Mouse (Mus musculus) midbrain, embryonic 16.5 days (tissue): Measurements from ENCODE around the gene Gm21761. TPM values are rescaled to one million over a fixed set of nuclear protein-coding genes. Genes with fewer than 3 reads are reported as not detected.
"Not testable (repeated sequence)": the region's sequence is repeated elsewhere in the genome, so short reads cannot be mapped to it uniquely, and the experiment has no call there.

Source experiments
- ATAC-seq: fragments of 200-750 bp; cut with Nextera tagmentation; 2 replicates; pipeline ENCODE4 v1.8.0; 2017; ENCODE audit warnings: moderate TSS enrichment
- H3K27ac ChIP-seq: fragments of 300-500 bp; sonication (generic); 2 replicates; pipeline ENCODE4 v1.5.1; 2014; ENCODE audit warnings: mild to moderate bottlenecking, low read length, mixed read lengths
- H3K27me3 ChIP-seq: fragments of 300-500 bp; sonication (generic); 2 replicates; pipeline ENCODE4 v1.6.1; 2014; ENCODE audit warnings: low read depth, low read length, mixed read lengths; ENCODE audit not compliant: control insufficient read depth, insufficient read depth
- H3K36me3 ChIP-seq: fragments of 300-500 bp; sonication (generic); 2 replicates; pipeline ENCODE4 v1.6.1; 2014; ENCODE audit warnings: mild to moderate bottlenecking, low read length, moderate library complexity, mixed read lengths; ENCODE audit not compliant: control insufficient read depth, insufficient read depth
- H3K4me1 ChIP-seq: fragments of 300-500 bp; sonication (generic); 2 replicates; pipeline ENCODE4 v1.6.1; 2014; ENCODE audit warnings: mild to moderate bottlenecking, low read length, mixed read lengths; ENCODE audit not compliant: control insufficient read depth, insufficient read depth
- H3K4me2 ChIP-seq: fragments of 300-500 bp; sonication (generic); 2 replicates; pipeline ENCODE4 v1.6.1; 2014; ENCODE audit warnings: mild to moderate bottlenecking, low read length, mixed read lengths
- H3K4me3 ChIP-seq: fragments of 300-500 bp; sonication (generic); 2 replicates; pipeline ENCODE4 v1.5.1; 2014; ENCODE audit warnings: low read depth, mild to moderate bottlenecking, low read length, moderate library complexity, mixed read lengths
- H3K9ac ChIP-seq: fragments of 300-500 bp; sonication (generic); 2 replicates; pipeline ENCODE4 v1.6.1; 2014; ENCODE audit warnings: low read depth, low read length, mixed read lengths
- H3K9me3 ChIP-seq: fragments of 300-500 bp; sonication (generic); replicated peaks from 2 replicates; pipeline ENCODE4 v1.6.1; 2014; ENCODE audit warnings: mild to moderate bottlenecking, low read length, mixed read lengths; ENCODE audit not compliant: control insufficient read depth, poor library complexity, severe bottlenecking
- WGBS: fragments of 180-500 bp; shearing (Covaris S2); extraction: QIAGEN DNeasy Blood & Tissue Kit; methylation state at CpG from one replicate; pipeline ENCODE4 v1.1.7; 2014; 5-methylcytosine and 5-hydroxymethylcytosine counted together
- polyA plus RNA-seq: library from polyadenylated mRNA; unstranded; fragments of >200 nt; fragmentation: Nextera tagmentation; extraction: Ambion mirVana; gene quantifications from 2 replicates; pipeline ENCODE4 v1.2.1, GENCODE M21; 2015

Gene Gm21761
- polyA plus RNA-seq: not detected in 2 replicates

- not testable (repeated sequence) for H3K4me2 ChIP-seq, H3K27ac ChIP-seq, H3K36me3 ChIP-seq, H3K9me3 ChIP-seq, H3K4me1 ChIP-seq, H3K9ac ChIP-seq, ATAC-seq, H3K27me3 ChIP-seq, H3K4me3 ChIP-seq
- WGBS: no CpG with 5 or more reads among the region's 5 CpGs
Observed at GRCm38 (mm10) chr13:119929172-119929571, at the start of gene Gm21761. Gene Gm21761, minus strand, starts transcription at chr13:119929272.

GRCm38 (mm10) chr13:119969163-119969562, 40.1 kb upstream of the Gm21761 start:
- not testable (repeated sequence) for H3K27me3 ChIP-seq, H3K4me3 ChIP-seq, H3K4me2 ChIP-seq, H3K27ac ChIP-seq, H3K36me3 ChIP-seq, H3K9ac ChIP-seq, H3K9me3 ChIP-seq, H3K4me1 ChIP-seq
- no CpG with 5 or more reads among the region's 13 CpGs for WGBS
- ATAC-seq: 0 out of 2 replicates have a peak, but pooled peaks have one; percentile 23

GRCm38 (mm10) chr13:119968193-119968592, 39.1 kb upstream of the Gm21761 start:
- WGBS: no CpG with 5 or more reads among the region's 14 CpGs
- H3K36me3 ChIP-seq, H3K27ac ChIP-seq, H3K4me2 ChIP-seq, H3K9me3 ChIP-seq, H3K4me3 ChIP-seq, H3K27me3 ChIP-seq, H3K9ac ChIP-seq, H3K4me1 ChIP-seq: not testable (repeated sequence)
- ATAC-seq: peak; percentile 53

- H3K4me2 ChIP-seq, H3K36me3 ChIP-seq, H3K9ac ChIP-seq, H3K27ac ChIP-seq, H3K9me3 ChIP-seq, H3K4me1 ChIP-seq, H3K4me3 ChIP-seq, H3K27me3 ChIP-seq: not testable (repeated sequence)
- WGBS: under 1% methylated on average over 19 of the region's 22 CpGs
- 0 out of 2 replicates have a peak, but pooled peaks have one; percentile 36 for ATAC-seq
Observed at GRCm38 (mm10) chr13:119965968-119966367, 36.9 kb upstream of the Gm21761 start.

- H3K27ac ChIP-seq, H3K9ac ChIP-seq, H3K27me3 ChIP-seq, H3K4me2 ChIP-seq, H3K4me3 ChIP-seq, H3K9me3 ChIP-seq, H3K36me3 ChIP-seq, H3K4me1 ChIP-seq: not testable (repeated sequence)
- under 1% methylated on average over 11 of the region's 34 CpGs for WGBS
- ATAC-seq: 0 out of 2 replicates have a peak, but pooled peaks have one; percentile 23
Observed at GRCm38 (mm10) chr13:119965302-119965952, 36.4 kb upstream of the Gm21761 start.

- not testable (repeated sequence) for H3K36me3 ChIP-seq, ATAC-seq, H3K4me3 ChIP-seq, H3K9ac ChIP-seq, H3K27me3 ChIP-seq, H3K27ac ChIP-seq, H3K4me2 ChIP-seq, H3K9me3 ChIP-seq, H3K4me1 ChIP-seq
- WGBS: no CpG with 5 or more reads among the region's 5 CpGs
Observed at GRCm38 (mm10) chr13:119962856-119963255, 33.8 kb upstream of the Gm21761 start.

GRCm38 (mm10) chr13:119955567-119955966, 26.5 kb upstream of the Gm21761 start:
- ATAC-seq, H3K27me3 ChIP-seq, H3K27ac ChIP-seq, H3K36me3 ChIP-seq, H3K4me3 ChIP-seq, H3K9ac ChIP-seq, H3K4me1 ChIP-seq, H3K9me3 ChIP-seq, H3K4me2 ChIP-seq: not testable (repeated sequence)
- WGBS: no CpG with 5 or more reads among the region's 5 CpGs

GRCm38 (mm10) chr13:119955089-119955488, 26.0 kb upstream of the Gm21761 start:
- not testable (repeated sequence) for H3K27me3 ChIP-seq, H3K9me3 ChIP-seq, H3K27ac ChIP-seq, H3K4me1 ChIP-seq, ATAC-seq, H3K36me3 ChIP-seq, H3K9ac ChIP-seq, H3K4me2 ChIP-seq, H3K4me3 ChIP-seq
- WGBS: 81% methylated on average over 2 of the region's 2 CpGs

GRCm38 (mm10) chr13:119950706-119951105, 21.6 kb upstream of the Gm21761 start, which contains the start of gene B020031M17Rik:
Gene B020031M17Rik, minus strand, starts transcription at chr13:119950806.
- not testable (repeated sequence) for H3K9me3 ChIP-seq, H3K9ac ChIP-seq, H3K27me3 ChIP-seq, ATAC-seq, H3K4me3 ChIP-seq, H3K27ac ChIP-seq, H3K36me3 ChIP-seq, H3K4me1 ChIP-seq, H3K4me2 ChIP-seq
- WGBS: 81% methylated on average over 3 of the region's 6 CpGs
